Mouse (Mus musculus) layer of hippocampus, adult 9-11 months (tissue): Measurements from ENCODE around the gene Pitpnm3.
"Not testable (repeated sequence)": the region's sequence is repeated elsewhere in the genome, so short reads cannot be mapped to it uniquely, and the experiment has no call there.

Experiments used
- DNase-seq: peaks from one replicate; pipeline ENCODE4 v3.0.0; 2022

The Pitpnm3 gene

DNA sequence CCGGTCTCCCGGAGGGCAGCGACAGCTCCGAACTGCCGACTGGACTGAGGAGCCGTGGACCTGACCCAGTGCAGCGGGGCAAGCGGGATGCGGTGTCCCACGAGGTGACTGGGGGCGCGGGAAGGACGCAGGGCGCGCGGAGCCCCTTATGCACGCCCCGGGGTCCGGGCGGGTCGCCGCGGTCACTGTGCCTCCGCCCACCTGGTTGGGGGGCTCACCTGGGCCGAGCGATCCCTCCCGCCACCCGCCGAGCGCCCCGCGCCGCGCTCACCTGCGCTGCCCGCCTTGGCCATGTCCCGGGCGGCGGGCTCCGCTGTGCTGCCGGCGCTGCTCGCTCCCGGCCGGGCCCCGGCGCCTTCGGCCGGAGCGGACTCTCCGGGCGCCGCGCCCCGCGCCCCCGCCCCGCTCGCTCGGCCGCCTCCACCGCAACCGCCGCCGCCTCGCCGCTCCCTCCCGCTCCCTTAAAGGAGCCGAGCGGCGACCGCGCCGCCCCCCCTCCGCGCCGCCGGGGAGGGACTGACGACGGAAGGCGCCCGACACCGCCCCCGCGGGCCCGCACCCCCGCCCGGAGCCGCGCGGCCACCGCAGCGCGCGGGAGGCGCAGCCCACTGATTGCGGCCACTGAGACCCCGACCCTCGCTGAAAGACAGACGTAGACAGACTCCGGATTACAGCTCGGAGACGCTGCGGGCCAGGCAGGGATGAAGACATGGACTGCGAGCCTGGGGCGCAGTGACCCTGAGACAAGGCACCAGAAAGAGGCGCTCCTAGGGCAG, at the start of gene Pitpnm3:
Pitpnm3 (minus strand) TSS at position 396 of the 776 bp plus-strand sequence.
- no peak for DNase-seq

DNA sequence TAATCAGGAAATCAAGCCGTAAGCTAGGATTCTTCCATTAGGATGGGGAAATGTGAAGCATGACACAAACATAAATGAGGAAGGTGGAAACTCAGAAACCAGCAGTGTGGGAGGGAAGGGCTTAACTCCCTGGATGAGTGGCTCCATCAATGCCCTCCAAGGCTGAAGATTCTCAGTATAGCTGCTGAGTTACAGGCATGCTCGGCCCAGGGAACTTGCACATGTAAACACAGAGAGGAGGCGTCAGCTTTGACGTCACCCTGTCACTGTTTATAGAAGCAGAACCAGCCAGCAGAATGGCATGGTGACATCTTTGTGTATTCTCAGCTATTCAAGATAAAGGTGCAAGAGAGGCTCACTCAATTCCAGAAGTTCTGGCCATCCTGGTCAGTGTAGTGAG, 48.7 kb upstream of the Pitpnm3 start:
- no peak for DNase-seq

DNA sequence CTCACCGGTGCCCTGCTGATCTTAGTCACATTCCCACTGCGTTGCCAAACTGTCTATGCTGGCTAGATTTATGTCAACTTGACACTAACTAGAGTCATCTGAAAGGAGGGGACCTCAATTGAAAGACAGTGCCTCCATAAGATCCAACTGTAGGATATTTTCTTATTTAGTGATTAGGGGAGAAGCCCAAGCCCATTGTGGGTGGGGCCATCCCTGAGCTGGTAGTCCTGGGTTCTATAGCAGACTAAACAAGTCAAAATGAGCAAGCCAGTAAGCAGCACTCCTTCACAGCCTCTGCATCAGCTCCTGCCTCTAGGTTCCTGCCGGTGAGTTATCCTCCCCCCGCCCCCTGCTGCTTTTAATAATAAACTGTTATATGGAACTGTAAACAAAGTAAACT, 45.6 kb upstream of the Pitpnm3 start:
- no peak for DNase-seq

DNA sequence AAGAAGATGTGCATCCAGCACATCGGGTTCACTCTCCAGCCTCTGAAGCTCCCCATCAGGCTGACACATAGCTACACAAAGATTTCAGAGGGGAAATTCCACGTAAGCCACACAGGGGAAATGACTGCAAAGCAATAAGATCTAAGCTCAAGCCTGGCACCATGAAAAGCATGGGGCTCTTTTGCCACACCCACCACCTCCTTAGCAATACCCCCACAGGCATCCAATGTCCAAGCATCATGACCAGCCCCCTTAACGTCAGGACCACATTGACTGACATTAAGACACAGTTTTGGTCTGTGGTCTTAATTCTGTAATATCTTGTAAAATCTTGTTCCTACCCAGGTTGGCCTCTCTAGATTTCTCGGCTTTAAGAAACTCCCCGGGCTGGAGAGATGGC, 45.0 kb upstream of the Pitpnm3 start:
- DNase-seq: no peak

DNA sequence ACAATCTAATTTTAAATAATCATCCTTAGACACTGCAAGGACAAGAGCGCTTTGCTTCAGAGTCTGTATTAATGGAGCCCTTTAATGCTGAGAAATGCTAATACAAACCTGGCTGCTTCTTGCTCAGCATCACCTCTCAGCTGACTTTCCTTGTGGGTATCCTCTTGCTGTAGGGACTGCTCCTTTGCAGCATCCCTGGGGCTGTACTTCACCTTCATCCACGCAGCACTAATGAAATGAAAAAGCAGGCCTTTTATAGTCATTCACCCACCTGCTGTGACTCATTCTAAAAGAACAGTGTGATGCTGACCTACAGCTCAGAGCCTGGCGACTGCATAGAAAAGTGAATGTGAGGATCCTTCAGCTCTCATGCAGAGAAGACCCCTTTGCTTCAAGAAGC, 41.0 kb upstream of the Pitpnm3 start:
- DNase-seq: no peak

DNA sequence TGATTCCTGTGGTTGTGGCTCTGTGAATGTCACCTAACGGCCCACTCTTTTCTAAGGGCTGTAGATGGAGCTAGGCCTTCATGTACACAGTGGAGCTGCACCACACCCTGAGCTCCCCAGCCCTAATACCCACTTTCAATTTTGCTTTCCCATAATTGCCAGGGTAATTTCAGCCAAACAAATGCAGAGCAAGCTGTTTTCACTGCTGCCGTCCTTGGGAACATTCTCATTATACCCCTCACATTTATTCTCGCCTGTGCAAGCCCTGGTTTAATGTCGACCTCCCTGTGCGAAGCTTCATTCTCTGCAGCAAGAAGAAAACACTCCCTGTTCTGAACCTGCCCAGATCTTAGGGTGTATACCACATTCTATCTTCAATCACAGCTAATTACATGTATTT, 40.4 kb upstream of the Pitpnm3 start:
- peak; percentile 38 for DNase-seq

DNA sequence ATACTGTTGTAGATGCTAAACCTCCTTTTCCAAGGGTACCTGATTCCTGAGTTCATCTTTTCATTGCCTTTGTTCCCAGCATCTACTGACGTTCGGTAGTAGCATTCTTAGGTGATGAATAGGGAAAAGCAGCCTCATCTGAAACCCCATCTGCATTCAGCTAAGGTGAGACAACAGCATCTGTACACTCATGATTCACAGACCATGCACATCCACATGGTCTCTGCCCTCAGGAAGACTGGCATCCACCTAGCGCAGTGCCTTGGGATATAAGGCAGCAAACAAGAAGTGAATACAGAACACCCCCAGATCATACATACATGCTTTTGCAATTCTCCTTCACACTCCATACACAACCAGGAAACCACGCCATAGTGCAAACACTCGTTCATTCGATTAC, 39.1 kb upstream of the Pitpnm3 start:
- no peak for DNase-seq

DNA sequence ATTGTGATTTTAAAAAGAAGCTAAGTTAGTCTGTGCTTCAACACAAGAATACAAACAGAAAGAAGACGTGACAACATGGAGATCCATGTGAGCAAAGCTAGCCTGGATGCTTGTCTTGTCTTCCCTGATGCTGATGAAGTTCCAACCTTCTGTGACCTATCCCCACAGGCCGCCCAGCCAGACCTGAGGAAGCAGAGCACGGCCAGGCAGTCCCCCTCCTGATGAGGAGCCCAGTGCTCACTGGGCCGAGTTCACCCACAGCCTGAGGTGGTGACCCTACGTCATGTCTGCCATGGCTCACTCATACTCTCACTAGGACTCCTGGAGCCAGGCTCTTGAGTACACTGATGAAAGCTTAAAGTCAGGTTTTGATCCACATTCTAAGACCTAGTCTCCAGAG, 37.9 kb upstream of the Pitpnm3 start:
- no peak for DNase-seq

DNA sequence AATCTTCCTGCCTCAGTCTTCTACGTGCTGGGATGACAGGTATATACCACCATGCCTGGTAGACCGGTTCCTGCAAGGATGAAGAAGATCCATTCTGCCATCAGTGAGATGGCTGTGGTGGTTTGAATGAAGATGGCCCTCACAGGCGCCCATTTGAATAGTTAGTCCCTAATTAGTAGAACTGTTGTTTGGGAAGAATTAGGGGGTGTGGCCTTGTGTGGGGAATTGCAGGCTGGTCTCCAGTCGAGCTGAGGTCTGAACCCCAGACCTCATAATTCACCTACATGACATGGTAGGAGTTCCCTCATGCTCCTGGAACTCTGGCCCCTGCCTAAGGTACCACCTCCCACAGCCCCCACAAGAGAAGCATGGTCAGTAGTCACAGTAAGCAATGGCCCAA, 36.3 kb upstream of the Pitpnm3 start:
- not testable (repeated sequence) for DNase-seq

DNA sequence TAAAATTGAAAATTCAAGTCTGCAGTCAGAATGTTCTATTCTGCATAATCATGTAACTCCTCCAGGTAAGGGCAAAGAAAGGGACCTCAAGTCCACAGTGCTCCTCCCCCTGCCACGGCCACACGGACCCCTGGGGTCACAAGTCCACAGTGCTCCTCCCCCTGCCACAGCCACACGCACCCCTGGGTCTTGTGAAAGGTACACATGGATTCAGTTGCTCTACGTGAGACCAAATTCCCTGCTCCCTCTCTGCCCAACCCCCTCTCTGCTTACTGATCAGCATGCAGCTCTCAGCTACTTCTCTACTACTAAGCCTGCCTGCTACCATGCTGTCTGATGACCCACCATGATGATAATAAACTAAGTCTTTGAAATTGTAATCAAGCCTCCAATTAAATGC, 34.3 kb upstream of the Pitpnm3 start:
- DNase-seq: no peak

DNA sequence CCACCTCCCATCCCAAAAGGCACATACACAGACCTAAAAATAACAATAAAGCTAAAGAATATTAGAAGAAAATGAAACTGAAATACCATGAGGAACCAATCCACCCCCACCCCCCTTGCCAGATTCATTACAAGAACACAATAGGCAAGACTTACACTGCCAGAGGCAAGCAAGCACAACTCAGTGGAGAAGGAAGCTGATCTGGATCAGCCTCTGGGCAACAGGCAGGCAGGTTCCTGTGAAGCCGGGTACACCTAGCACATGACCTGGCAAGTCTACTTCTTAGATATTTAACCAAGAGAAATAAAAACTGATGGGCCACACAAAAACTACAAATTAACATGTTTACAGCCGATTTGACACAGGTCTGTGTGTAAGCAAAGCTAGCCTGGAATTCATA, 27.6 kb upstream of the Pitpnm3 start:
- no peak for DNase-seq

DNA sequence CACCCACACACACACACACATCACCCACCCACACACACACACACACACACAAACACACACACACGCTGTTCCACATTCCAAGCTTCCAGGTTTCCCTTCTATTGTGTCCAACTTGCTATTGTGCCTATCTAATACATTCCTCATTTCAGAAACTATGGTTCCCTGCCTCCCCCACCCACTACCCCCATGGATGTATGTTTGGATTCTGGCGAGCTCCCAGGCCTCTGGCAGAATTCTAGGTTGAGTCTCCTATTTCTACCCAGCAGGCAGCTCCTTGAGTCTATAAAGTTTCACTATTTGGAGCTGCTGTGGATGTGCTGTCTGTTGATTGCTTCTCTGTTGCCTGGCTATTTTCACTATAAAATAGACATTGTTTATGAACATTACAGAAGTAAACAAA, 21.0 kb upstream of the Pitpnm3 start:
- DNase-seq: no peak

DNA sequence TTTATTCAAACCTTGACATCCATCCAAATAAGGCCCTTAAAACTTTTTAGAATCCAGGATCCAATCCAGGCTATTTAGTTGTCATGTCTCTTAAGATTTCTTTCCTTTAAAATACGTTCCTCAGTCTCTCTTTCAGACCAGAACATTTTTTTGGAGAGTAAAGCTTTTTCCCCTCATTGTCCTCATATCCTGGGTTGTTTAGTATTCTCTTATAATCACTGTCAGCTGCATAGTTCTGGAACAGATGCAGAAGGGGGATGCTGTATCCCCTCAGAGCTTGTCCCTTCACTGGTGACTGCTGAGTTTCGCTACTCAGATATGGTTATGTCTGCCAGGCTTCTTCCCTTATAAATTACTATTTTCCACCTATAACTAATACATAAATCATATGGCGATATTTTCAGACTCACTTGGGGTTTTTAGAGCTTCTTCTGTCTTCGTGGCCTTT, 20.4 kb upstream of the Pitpnm3 start:
- DNase-seq: no peak

DNA sequence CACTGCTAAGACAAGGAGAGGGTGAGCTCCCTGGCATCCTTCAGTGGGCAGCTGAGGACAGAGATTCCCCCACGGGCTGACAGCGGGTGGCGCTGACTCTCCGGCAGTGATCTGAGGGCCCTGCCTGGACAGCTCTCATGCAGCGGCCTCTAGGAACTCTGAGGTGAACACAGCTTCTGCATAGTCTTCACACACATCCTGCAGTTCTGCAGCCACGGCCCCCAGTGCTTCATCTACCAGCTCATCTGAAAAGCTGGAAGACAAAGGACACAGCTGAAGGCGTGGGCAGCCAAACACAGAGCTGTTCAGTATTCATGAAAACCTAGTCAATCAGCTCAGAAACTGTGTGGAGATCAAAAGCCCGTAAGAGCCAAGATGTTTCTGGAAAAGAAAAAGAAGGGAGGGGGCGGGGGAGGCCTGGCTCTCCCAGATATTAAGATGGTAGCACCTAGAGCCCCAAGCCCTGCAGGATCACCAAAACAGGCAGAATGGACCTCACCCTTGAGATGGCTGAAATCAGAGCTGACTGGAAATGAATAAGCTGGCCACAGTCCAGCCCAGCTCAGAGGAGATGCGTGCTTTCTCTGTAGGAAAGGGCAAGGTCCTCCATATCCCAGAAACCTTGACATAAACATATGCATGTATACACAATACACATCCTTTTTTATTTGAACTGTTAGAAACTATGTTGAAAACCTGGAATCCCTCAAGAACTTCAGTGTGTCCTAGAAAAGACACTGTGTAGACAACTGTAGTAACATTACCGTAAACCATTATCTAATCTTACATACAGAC, 19.8 kb upstream of the Pitpnm3 start:
- DNase-seq: peak; percentile 81

DNA sequence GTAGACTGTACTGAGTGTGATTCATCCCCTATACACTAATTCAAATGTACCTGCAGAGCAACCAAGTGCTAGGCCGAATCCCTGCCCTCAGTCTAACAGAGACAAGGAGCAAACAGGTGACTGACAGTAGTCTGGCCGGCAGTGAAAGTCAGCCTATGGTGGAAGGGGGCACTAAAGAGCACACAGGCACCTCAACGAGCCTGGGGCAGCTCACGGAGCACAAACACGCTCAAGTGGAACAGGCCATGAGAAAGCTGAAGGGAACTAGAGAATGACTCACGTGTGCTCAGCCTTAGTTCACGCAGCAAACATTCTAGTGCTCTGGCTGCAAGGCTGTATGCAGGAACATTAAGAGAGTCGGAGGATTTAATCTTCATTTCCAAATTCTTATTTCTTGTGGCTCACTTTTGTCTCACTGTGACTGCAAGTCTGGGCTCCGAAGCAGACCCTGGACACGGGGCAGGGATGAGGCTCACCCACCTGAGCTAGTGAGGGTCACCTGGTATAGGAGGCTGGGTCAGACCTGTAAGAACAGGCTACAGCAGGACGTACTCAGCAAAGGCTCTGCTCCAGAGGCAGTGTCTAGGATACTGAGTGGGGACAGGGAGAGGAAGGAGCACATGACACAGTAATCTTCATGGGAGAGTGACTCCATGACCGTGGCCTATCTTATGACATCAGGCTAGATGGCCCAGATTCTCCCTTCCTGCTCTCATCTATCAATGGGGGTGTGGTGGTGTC, 17.7 kb upstream of the Pitpnm3 start:
- DNase-seq: no peak

DNA sequence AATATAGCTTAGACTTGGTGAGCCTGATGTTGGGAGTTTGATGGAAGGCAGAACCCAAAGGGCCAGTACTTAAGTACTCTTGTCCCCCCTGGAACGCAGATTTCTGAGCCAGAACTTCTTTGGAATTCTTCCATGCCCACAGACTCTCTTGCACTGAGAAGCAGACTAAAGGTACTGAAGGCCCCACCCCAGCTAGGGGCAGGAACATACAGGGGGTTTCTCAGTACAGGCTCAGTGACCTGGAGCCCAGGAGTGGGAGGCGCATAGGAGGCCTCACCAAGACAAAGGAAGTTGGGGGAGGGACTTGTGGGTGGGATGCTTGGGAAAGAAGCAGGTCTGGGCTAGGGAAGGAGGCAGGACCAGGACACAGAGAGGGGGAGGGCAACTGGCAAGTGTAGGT, 15.5 kb upstream of the Pitpnm3 start:
- DNase-seq: no peak

DNA sequence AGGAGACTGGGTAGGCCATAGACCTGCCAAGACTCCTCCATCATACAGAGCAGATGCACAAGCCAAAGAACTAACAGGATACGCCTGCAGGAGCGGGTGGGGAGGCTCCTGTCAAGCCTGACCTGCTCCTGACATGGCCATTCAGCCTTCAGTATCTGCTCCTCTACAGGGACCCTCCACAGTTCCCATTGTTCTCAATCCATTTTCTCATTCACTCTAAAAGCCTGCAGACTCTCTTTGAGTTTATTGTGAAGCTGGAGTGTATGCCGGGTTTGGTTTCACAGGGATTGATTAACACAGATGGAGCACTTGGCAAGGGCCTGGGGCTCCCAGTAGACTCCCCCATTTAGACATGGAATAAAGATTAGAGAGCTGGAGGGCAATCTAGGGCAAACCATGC, 12.3 kb upstream of the Pitpnm3 start:
- no peak for DNase-seq

DNA sequence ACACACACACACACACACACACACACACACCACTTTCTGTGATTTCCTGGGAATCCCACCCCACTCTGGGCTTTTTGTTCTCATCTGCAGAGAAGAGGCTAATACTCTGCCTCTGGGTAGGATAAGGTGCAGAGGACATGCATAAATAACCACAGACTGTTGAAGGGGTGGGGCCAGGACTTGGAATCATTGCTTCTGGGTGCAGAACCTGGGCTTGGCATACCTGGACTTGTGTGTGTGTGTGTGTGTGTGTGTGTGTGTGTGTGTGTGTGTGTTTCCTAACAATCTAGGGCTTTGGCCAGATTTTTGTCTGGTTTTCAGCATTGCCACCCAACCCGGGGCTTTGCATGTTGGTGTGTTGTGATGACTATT, 10.3 kb upstream of the Pitpnm3 start:
- DNase-seq: no peak

DNA sequence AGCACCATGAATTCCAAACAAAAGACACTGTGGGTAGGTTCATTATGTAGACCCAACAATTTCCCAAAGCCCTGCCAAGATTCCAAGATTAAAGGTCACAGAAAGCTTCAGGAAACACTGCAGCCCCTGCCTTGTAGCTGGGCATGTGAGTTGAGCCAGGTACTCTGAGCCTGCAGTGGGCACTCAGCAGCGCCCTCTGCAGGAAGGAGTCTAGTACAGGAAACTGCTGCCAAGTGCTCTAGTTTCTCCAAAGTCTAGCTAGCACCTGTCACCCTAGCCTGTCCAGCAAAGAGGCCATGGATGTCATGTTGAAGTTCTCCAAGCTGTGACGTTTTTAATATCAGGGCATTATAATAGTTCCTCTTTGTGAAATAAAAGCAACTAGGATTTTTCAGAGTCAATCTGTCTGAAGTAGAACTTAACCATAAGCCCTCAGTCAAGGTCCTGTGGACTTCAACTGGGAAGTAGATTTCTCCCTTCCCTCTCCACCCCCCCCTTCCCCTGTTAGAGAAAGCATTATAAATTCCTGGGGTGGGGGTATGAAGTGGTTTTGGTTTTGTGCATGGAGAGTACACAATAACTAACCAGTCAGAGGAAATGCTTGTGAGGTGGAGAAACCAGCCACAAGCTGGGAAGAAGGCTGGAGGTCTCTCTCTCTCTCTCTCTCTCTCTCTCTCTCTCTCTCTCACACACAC, 9.8 kb upstream of the Pitpnm3 start:
- DNase-seq: no peak

DNA sequence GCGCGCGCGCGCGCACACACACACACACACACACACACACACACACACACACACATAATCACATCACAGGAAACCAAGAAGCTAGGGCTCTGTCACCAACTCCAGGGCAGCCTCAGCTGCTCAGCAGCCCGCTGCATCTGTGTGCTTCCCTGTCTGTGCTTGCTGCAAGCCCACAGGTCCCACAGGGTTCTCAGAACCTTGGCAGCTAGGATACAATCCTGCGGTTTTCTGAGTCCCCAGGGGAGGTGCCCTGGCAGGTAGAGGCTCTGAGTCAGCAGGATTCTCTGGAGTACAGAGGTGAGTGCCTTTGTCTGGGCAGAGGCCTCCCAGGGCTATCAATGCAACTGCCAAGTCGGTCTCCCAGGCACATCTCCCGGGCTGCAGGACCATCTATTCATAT, 7.3 kb upstream of the Pitpnm3 start:
- DNase-seq: no peak

DNA sequence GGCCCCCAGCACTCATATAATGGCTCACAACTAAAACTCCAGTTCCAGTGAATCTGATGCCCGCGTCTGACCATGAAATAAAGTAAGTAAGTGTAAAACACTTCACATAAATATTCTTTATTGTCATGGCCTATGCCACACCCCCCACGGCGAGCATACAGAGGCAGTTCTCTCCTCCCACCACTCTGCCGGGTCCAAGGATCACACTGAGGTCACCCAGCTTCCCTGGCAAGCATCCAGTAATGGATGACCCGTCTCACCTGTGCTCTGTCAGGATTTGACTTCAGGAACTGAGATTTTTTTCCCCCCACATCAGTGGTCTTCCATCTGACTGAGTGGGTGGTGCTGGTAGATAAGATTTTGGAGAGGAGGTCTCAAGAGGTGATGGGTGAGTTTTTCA, 4.6 kb upstream of the Pitpnm3 start:
- no peak for DNase-seq

DNA sequence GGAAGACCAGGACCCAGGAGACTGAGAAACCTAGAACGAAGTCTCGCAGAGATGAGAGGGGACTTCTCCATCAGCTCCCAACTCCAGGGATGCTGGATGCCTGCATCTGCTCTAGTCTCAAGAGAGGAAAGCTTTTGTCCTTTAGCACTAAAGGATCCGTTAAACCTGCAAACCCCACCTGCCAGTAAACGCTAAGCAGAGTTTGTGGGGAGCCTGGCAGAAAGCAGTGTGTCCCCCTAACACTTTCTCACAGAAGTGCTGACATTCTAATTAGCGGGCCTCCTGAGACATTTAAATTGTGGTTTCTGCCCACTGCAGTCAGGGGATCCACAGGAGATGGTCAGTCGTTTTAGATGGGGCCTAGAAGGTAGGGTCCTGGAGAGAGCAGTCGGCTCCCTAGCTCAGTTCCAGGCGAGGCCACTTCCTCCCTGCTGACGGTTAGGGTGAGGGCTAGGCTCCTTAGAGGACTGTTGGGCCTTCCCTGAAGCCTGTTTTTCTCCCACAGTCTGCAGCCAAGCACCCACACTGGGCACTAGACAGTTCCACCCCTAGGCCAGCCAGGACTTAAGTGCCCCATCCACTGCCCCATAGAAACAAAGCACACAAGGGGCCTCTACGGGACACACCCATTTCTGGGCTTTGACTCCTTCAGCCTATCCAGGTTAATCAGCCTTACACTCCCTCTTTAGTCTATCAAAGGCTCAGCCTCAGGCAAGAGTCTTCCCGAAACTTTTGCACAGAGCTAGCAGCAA, 829 bp upstream of the Pitpnm3 start:
- no peak for DNase-seq
